Mouse (Mus musculus): ENCODE data around the gene Gm10197.

Gene Gm10197

DNA sequence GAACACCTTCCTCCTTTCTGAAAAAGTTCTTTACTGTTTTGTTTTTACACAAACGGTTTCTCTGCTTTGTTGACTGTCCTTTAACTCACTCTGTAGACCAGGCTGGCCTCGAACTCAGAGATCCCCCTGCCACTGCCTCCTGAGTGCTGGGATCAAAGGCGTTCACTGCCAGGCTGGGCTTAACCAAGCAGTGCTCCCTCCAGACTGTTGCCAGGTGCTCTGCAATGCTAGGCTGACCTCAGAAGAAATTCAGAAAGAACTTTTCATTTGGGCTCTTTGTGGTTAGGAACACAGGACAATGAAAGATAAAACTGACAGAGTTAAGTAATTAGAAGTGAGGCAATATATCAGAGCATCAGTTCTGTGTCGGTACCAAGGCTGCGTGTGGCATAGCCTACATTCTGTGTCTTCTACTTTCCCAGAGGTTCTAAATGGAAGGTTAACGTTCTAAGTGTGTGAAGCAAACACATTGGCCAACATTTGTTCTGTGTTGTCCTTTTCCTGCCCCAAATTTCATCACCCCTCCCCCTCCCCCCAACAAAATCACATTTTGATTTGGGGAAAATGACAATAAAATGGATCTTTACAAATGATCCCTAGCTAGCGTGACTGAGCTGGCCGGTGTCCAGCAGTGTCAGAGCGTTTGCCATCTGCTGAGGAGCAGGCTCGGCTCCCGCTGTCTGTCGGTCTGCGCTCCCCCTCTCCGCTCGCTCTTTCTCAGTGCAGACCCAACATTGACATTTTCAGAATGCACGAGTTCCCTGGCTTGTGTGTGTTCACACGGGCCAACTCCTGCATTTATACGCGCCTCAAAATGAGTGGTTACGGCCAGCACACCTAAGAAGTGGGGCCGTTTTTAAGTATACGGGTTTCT, 12.2 kb downstream of the Gm10197 start:
- DNase-seq (ENCODE audit: low spot score) = peak; percentile 44

DNA sequence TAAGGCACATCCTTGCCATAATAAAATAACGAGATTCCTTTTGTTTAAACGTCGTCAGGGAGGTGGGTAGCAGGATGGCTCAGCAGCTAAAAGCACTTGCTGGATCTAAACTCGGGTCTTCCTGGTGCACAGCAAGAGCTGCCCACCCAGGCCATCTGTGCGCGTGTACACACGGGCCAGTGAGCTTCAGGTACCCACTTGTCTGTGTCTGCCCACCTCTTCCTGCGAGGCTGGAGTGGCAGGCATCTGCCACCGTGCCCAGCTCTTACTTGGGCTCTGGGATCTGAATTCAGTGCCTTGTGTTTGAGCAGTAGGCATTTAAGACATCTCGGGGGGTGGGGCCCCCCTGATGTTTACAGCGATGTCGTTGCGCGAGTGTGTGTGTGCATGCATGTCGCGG, 16.5 kb downstream of the Gm10197 start:
- DNase-seq (ENCODE audit: low spot score) = no peak

- DNase-seq (ENCODE audit: low spot score) = no peak
Observed at GRCm38 (mm10) chr19:53354271-53355000, 17.1 kb downstream of the Gm10197 start.

DNA sequence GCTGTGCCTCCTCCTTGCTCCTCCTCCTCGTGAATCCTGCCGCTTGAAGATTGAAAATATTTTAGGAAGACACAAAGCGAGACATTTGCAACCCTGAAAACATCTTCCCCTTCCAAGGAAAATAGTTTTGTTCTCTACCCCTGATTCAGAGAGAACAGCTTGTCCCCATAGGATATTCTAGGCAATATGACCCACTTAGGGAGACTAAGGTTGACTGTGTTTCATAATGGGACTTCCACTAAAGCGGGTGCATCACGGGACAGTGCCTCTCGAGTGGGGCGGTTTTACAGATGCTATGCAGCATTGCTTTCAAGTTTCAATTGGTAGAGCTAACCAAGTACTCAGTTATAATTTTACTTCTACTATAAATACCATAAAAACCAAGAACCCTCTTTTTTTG, 17.7 kb downstream of the Gm10197 start:
- no peak for DNase-seq (ENCODE audit: low spot score)

- DNase-seq (ENCODE audit: low spot score) = no peak
Observed at GRCm38 (mm10) chr19:53345766-53346165, 25.8 kb downstream of the Gm10197 start.

DNA sequence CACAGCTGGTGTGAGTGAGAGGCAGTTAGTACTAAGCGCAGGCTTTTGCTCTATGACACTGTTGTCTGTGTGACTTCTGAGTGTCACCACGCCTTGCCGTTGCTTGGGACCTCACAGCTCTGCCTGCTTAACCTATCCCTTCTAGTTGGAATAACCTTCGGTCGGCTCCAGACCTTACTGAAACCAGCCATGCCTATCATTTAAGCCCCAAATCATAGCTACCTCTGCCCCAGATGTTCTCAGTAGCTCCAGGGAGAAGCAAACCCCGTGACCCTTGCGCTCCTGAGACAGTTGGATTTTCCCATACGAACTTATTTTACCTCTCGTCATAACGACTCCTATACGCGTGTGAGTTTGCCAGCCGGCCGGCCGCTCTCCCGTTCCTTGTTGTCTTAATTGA, 27.5 kb downstream of the Gm10197 start:
- no peak for DNase-seq (ENCODE audit: low spot score)

- no peak for DNase-seq (ENCODE audit: low spot score)
Observed at GRCm38 (mm10) chr19:53343174-53343881, 28.2 kb downstream of the Gm10197 start.

- no peak for DNase-seq (ENCODE audit: low spot score)
Observed at GRCm38 (mm10) chr19:53340423-53340822, 31.1 kb downstream of the Gm10197 start.

DNA sequence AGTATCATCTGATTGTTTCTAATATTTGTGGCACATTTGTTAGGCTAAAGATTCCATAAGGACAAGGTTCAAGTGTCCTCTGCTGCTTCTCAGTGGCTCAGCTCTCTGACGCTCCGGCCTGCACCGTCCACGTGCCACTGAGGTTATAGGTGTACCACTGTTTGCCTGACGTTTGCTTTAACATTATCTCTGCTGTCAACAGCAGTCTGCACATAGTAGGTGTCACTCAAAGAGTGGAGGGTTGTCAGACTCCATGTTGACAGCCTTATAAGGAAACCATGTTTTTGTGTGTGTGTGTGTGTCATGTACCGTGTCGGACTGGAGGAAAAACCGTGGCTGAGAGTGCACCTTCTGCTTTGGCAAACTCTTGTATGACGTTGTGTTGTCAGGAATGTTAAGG, 36.3 kb downstream of the Gm10197 start:
- DNase-seq (ENCODE audit: low spot score) = no peak

GRCm38 (mm10) chr19:53333730-53334129, 37.8 kb downstream of the Gm10197 start:
- no peak for DNase-seq (ENCODE audit: low spot score)

- no peak for DNase-seq (ENCODE audit: low spot score)
Observed at GRCm38 (mm10) chr19:53331882-53332500, 39.6 kb downstream of the Gm10197 start.

GRCm38 (mm10) chr19:53329992-53330381, 41.6 kb downstream of the Gm10197 start:
- DNase-seq (ENCODE audit: low spot score) = peak; percentile 81

GRCm38 (mm10) chr19:53329221-53329991, 42.2 kb downstream of the Gm10197 start:
- DNase-seq (ENCODE audit: low spot score) = peak; percentile 93

- DNase-seq (ENCODE audit: low spot score) = no peak
Observed at GRCm38 (mm10) chr19:53328116-53328515, 43.5 kb downstream of the Gm10197 start.

- DNase-seq (ENCODE audit: low spot score) = peak; percentile 49
Observed at GRCm38 (mm10) chr19:53325578-53326295, 45.8 kb downstream of the Gm10197 start.

DNA sequence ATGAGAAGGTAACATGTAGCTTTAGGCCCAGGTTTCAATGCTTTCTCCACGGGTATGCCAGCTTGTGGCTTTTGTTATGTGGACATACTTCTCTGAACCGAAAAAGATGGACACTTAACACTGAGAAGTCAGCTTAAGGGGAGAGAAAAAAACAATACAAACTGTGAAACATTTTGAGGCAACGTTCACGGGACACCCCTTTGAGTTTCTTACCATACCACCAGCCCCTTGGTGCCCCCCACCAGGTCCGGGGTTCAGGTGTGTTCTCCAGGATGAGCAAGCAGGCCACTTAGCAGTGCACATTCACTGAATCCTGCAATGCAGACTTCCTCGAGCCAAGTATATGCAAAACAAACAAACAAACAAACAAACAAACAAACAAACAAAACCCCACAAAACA, 46.7 kb downstream of the Gm10197 start:
- no peak for DNase-seq (ENCODE audit: low spot score)

DNA sequence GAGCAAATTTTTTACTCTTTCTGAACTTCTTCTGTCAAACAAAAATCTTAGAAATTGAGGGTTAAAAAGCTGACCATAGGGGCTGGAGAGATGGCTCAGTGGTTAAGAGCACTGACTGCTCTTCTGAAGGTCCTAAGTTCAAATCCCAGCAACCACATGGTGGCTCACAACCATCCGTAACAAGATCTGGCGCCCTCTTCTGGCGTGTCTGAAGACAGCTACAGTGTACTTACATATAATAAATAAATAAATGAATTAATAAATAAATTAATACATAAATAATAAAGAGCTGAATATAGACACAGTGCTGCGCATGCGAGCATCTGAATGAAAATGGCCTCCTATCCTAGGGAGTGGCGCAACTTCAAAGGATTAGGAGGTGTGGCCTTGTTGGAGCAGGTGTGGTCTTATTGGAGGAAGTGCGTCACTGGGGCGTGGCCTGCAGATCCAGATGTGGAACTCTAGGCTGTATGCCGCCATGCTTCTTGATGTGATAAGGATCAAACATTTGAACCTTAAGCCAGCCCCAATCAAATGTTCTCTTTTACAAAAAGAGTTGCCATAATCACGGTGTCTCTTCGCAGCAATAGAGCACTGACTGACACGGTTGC, 49.0 kb downstream of the Gm10197 start:
- DNase-seq (ENCODE audit: low spot score) = no peak

Data from urinary bladder, postnatal 14 days (tissue).